Mouse (Mus musculus) heart, adult 2 months (tissue): Measurements from ENCODE around the gene Tmem143.

Experiments
- CTCF ChIP-seq: fragments of 200-600 bp; IDR thresholded peaks from 2 replicates; pipeline ENCODE4 v1.8.1; 2022; ENCODE audit warnings: antibody characterized with exemption, mild to moderate bottlenecking, moderate library complexity
- EP300 ChIP-seq: fragments of 200-500 bp; IDR thresholded peaks from 2 replicates; pipeline ENCODE4 v1.6.1; 2011; ENCODE audit warnings: low read depth, low read length, control low read depth; ENCODE audit not compliant: insufficient read depth
- POLR2A ChIP-seq: fragments of 200-500 bp; IDR thresholded peaks from 2 replicates; pipeline ENCODE4 v1.6.1; 2011; ENCODE audit warnings: mild to moderate bottlenecking, low read depth, low read length, control low read depth; ENCODE audit not compliant: insufficient read depth

- TF ChIP-seq CTCF, result peak; percentile 56
- peak; percentile 33; the same call in 1 of the 2 replicates for TF ChIP-seq POLR2A
- no peak for TF ChIP-seq EP300
Measured at GRCm38 (mm10) chr7:45873061-45873947, 23.4 kb upstream of the Tmem143 start.
